Mouse (Mus musculus) right cerebral cortex, postnatal 14 days (tissue): ENCODE results near the gene Hivep3.

Experiments
- DNase-seq: peaks from one replicate; pipeline ENCODE4 v3.0.0; 2022

Hivep3 gene

DNA sequence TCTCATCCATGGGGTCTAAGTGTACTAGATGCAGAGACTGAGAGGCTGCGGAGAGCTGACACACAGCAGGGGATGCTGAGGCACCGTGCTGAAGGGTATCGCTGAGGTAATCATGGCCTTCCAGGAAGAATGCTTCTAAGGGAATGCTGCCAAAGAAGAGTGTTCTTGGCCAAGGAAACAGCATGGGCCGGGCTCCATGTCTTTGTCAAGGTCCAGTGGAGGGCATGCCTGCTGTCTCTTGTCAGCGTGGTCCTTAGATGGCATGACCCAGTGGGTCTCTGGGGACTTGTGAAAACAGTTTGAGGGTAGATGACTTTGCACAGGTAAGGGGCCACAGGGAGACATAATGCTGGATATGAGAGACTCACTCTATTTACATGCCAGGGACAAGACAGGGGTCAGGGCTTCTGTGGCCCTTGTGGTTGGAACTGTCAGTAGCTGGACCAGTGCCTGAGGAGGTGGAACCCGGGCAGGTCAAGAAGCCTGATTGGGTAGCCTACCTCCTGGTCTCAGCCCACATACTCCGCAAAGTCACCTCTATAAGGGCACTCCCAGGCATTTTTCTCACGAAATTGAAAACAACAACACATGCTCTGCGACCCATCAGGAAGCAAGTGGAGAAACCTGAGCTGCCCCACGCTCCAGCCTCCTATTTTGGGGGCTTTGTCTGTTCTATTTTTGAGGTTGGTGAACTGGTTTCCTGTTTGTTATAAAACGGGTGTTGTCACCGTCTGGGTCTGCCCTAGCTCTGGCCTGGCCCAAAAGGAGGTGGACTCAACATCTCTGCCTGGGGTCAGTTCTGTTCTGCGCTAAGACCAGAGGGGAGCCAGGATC lies 177.7 kb downstream of the Hivep3 start:
- DNase-seq: peak; percentile 6

DNA sequence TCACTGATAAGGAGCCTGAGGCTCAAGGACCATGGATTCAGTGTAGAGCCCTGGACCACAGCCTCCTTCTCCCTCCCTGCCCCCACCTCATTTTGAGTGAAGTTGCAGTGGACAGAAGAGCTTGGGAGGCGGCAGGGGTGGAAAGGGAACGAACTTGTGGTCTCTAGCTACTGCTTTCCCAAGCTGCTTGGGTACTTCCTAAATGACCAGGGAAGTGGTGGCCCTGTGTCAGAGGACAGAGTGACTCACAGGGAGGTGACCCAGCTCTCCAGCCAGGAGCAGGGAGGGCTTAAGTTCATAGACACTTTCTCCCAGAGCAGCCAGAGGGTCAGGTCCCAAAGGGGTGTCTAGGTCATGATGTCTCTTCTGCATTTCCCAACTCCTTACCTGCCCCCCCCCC lies 178.6 kb downstream of the Hivep3 start:
- DNase-seq: peak; percentile 8

DNA sequence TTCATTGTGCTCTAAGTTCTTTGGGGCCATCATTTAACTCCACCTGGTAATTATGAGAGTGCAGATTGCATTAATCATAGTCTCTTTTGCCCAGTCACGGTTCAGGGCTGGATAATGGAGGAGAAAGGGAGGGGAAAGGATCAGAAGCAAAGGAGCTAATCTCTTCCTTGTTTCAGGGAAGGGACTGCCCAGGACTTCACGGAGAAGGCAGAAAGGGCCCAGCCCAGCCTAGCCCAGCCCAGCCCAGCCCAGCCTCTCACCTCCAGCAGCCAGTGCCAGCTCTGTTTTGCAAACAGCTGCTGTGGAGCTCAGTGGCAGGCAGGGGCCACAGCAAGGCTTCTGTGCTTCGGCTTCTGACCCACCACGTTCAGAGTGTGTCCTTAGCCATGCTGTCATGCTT lies 180.6 kb downstream of the Hivep3 start:
- peak; percentile 3 for DNase-seq

DNA sequence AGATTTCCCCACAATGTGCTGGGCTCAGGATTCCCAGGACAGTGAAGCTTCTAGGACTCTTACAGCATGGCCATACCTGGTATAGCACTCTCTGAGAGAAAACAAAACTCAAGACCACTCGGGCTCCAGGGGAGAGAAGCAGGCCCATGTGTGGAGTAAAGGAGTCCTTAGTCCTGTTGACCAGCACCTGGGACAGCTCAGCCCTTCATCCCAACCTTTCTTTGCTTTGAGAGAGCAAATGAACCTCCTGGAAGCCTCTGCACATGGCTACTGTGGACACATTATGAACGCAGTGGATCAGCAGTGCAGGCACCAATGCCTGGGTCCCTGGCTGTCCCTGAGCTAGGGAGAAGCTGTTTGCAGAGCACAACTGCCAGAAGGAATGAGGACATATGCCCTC lies 181.5 kb downstream of the Hivep3 start:
- DNase-seq: no peak

DNA sequence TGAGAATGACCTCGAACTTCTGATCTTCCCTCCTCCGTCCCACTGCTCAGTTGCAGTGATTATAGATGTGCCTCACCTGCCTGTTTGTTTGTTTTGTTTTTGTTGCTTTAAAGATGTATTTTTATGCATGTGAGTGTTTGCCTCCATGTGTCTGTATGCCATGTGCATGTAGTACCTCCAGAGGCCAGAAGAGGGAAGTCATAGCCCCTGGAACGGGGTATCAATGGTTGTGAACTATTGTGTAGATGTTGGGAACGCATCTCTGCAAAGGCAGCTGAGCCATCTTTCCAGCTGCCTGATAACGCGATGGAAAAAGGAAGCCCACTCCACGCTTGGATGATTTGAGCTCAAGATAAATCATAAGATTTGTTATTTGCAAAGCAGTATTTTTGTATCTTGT lies 183.9 kb downstream of the Hivep3 start:
- no peak for DNase-seq

DNA sequence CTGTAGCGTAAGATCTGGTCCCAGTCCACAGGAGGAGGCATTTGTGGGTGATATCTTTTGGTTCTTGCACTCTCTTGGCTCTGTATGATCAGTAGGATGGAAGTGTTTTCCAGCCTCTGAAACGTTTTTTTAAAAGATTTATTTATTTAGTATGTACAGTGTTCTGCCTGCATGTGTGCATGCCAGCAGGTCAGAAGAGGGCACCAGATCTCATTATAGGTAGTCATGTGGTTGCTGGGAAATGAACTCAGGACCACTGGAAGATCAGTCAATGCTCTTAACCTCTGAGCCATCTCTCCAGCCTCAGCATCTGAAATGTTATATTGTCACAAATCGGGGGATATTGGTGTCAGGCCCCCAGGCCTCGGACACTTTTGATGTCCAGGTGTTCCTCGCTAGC lies 185.8 kb downstream of the Hivep3 start:
- no peak for DNase-seq

DNA sequence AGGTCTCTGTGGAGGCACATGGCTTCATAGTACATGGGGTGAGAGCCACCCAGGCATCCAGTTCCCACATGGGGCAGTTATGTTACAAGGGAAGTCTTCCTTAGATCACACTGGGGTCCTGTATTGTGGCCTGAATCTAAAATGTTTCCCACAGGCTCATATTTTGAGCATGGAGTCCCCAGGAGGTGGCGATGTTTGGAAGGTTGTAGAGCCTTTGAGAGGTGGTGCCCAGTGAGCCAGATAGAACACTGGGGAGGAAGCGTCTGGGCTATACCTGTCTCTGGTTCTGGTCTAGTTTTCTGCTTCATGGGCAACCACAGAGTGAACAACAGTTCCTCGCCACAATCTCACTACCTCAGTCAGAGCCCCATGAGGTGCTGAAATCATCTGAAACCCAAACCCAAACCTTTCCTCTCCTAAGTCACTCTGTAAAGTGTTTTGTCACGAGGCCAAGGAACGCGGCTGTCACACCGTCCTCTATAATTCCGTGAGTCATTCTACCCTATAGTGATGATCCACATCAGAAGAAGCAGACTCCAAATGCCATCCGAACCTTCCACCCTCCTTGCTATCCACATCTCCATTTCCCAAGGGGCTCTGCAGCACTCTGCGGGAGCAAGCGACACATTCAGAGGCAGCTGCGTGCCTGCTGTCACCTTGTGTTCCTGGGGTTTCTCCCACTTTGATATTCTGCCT lies 187.6 kb downstream of the Hivep3 start:
- DNase-seq: no peak

DNA sequence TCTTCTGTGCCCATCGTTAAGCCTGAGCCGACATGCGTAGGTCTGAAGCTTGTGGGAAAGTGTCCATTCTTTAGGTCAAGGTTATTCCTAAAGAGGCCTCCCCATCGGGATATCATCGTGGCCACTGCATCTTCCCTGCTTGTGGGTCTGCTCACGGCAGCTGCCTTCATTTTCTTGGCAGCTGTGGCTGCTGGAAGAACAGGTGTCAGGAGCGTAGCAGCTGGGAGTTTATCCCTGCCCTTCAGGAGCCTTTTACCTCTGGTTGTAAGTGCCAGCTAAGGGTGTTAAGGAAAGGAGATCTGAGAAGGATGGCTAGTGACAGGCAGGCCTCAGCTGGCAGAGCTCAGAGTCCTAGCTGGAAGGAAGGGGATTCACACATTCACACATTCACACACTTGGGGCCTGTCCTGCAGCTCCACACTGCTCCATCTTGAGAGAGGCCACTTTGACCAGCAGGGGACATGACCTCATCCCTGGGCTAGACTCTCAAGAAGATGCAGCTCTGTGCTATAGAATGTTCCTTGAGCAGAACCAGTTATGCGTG lies 188.2 kb downstream of the Hivep3 start:
- DNase-seq: no peak

DNA sequence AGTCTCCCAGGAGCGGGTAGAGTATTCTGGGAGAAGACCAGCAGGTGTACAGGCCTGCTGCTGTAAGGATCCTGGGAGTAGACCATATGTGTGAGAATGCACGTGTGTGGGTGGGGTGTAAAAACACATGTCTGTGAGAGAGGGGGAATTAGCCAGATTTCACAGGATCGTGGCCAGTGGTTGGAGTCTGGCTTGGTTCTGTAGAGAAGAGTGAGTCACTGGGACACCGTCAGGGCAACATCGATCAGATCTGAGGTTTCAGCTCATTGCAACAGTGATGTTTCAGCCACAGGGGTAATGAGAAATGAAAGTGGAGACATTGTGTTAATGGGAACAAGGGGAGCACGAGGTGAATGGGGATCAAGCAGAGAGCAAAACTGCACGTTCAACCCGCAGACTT lies 189.4 kb downstream of the Hivep3 start:
- no peak for DNase-seq

DNA sequence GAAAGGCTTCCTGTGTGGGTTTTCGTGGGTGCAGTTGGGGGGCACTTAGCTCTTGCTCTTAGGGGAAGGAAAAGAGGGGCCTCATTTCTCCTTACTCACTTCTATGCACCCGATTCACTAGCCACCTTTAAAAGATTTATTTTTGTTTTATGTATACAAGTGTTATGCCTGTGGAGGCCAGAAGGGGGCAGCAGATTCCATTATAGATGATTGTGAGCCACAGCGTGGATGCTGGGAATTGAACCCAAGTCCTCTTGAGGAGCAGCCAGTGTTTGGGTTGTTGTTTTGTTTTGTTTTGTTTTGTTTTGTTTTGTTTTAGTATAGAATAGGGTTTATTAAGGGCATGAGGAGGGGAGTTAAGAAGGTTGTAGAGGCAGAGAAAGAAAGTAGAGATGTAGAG lies 189.8 kb downstream of the Hivep3 start:
- DNase-seq: no peak

DNA sequence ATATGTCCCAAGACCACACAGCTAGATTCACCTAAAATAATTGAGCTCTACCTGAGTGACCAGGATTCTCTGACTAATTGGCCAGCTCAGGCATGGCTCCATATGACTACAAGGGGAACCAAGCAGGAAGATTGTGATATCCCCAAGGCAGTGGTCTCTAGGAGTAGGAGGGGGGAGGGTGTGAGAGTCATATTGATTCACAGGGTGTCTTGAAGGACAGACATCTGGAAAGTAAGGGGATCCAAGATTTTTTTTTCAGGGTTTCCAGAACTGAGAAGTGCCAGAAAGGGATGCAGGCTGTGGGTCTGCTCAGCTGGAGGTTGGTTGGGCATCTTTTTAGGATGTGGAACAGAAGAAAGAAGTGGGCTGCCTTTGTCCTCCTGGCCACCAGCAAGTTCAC lies 191.5 kb downstream of the Hivep3 start:
- DNase-seq: no peak

DNA sequence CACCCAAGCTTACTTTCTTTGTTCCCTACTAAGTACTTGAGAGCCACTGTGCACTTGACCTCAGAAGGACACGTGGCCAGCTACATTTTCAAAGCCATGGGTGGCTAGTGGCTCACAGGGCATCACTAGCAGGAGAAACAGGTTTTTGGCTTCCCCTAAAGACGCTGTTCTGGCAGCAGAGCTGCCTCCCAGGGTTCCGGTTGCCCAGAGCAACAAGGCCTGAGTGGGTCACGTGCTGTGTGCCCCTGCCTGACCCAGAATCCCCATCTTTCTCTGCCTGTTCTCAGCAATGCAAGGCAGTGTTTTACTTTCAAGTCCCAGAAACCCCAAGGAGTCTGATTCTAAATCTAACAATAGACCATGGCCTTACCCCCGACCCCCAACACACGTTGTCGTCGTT lies 198.3 kb downstream of the Hivep3 start:
- peak; percentile 10 for DNase-seq

DNA sequence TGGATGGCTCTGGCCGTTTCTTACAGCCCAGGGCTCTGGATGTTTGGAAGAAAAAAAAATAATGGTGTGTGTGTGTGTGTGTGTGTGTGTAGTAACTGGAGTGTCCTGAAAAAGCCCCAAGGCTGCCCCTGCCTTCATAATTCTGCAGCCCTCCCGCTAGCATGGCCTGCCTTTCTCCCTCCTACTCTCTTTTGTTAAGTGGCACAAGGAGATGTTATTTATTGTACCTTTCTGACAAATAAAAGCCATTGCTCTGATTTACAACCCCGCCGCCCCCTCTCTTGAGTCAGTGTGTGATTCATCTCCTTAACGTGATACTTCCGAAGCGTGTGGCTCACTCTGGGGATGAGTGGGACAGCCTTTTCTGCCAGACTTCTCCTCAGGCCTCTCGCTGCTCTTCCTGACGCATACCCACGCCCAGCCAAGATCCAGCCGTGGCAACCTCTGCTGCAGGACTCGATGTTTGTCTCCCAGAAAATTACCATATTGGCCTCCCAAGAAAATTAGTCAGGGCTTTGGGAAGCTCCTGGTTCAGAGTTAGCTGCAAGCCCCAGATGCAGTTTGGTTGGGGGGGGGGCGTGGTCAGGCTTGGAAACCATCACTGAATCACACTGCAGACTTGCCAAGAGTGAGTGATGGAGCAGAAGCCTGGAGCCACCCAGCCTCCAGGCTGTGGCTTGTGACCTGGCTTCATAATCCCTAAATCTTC lies 199.1 kb downstream of the Hivep3 start:
- DNase-seq: peak; percentile 41

DNA sequence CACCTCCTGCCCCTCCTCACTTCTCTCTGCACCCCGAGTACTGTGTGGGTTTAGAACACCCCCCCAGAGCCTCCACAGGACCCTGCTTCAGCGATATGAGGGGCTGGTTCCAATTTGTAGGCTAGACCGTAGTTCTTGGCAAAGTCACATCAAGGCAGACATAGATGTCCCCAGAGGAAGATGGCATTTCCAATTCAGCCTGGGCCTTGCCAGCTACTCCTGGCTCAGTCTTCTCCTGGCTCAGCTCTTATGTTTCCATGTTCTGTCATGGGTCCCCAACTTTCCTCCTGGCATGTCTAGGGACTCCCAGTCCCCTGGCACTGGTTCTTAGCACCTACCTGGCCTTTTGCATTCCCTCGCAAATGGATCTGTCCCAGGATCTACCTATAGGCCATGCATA lies 201.3 kb downstream of the Hivep3 start:
- peak; percentile 1 for DNase-seq

DNA sequence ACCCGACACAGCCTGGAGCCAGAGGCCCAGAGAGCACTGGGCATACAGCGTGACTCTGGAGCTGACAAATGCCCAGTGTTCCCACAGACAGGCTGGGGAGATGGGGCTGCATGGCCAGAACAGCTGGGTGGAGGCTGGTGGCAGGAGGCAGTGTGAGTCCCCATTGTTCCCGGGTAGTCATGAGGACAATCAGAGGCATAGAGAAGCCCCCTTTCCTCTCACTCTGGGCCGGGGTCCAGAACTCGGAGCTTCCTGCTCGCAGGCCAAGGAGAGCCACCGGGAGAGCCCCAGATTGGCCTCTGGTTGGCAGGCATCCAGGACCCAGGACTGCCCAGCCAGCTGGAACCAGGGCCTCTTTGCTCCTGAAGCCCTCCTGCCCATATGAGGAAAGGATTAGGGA lies 204.3 kb downstream of the Hivep3 start:
- DNase-seq: peak; percentile 76

DNA sequence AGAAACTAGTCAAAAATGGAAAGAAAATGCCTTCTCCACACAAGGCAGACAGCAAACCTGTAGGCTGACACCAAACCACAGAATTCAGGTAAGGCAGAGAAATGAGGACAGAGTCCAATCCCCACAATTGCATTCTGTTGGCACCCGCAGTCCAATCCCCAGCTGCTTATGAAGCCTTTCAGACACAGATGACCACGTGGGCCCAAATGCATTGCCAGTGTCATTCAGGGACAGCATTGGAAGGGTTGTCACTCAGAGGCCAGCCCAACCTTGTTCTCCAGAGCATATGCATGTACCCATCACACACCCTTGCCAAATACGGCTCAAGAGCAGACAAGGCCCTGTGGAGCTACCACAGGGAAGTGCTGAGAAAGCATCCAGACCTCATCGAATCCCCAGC lies 204.9 kb downstream of the Hivep3 start:
- DNase-seq: peak; percentile 3

DNA sequence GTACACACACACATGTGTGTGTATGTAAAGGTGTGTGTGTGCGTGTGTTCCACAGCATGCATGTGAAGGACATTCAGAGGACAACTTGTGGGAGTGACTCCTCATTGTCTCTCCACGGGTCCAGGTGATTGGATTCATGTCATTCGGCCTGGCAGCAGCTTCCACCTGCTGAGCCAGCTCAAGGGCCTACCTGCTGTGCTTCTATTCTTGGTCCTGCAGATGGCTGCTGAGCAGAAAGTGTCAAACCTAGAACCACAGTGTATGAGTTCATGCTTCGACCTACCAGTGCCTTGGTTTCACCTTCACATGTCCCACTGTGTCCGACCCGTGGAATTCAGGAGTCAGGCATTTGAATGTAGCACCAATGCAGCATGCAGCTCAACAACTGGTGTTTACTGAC lies 206.2 kb downstream of the Hivep3 start:
- DNase-seq: peak; percentile 1

DNA sequence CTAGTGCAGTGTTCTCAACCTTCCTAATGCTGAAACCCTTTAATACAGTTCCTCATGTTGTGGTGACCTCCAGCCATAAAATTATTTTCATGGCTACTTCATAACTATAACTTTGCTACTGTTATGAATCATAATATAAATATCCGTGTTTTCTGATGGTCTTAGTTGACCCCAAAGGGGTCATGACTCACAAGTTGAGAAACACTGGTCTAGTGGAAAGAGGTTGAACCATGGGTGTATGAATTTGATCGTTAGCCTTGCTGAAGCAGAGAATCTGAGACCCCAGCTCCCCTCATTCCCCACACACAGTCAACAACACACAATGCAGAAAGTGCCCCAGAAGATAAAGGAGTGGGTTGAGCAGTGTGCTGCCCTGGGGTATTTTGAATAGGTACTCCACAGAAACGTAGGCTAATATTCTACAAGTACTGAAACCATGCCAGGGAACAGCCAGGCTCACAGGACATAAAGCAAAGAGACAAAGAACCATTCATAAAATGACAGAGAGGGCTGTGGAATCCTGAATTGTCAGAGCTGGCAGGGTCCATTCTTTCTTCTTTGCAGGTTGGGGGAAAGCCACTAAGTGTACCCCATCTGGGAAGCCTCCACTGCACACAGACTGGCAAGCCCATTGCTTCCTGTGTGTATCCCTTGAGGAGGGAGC lies 212.8 kb downstream of the Hivep3 start:
- DNase-seq: no peak

DNA sequence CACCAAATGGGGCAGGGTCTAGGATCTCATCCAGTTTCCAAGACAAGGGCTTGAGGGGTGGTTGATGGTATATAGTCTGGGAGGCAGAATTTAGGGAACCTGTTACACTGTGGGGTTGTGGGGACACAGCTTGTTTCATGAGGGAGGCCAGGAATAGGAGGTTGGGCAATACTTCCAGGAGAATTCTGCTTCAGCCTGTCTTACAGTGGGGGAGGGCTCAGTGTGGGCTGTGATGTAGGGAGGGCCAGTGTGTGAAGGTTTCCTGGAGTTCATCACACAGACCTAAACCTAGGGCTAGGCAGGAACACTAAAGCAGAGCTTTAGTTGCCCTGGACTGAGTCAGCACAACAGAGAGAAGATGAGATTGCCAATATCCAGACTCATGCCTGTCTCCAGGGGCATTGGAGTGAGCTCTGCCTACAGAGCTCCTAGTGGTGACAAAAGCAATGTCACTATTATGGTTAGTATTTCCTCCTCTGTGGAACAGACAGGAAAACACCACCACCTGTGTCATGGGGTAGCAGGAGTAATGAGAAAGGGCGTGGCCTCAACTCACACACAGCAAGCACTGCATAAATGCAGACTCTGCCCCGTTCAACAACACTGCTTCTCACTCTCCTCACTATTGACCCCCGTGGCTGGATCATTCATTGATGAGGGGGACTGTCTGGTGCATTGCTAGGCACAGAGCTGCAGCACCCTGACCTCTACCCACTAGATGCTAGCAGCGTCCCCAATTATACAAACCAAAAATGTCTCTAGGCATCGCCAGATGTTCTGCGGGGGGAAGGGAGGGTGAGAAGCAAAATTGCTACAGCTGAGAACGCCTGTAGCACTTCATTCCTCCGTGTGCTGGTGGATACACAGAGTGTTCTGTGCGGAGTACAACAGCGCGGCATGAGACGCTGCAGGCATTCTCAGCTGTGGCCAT lies 213.9 kb downstream of the Hivep3 start:
- peak; percentile 3 for DNase-seq

DNA sequence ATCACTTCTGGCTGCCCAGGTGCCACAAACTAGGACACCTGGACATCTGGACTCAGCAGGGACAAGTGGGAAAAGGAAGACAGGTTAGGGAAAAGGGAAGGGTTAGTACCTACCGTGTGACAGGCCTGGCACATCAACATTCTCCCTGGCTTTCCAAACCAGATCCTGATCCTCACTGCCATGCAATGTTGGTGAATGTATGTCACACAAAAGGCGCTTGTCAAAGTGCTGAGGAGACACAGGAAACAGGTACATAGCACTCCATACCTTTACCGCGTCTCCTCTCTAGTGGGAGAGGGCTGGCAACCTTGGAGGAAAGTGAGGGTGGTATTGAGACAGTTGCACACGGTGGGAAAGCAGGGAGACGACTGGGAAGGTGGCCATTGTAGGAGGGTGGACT lies 214.8 kb downstream of the Hivep3 start:
- DNase-seq: no peak

DNA sequence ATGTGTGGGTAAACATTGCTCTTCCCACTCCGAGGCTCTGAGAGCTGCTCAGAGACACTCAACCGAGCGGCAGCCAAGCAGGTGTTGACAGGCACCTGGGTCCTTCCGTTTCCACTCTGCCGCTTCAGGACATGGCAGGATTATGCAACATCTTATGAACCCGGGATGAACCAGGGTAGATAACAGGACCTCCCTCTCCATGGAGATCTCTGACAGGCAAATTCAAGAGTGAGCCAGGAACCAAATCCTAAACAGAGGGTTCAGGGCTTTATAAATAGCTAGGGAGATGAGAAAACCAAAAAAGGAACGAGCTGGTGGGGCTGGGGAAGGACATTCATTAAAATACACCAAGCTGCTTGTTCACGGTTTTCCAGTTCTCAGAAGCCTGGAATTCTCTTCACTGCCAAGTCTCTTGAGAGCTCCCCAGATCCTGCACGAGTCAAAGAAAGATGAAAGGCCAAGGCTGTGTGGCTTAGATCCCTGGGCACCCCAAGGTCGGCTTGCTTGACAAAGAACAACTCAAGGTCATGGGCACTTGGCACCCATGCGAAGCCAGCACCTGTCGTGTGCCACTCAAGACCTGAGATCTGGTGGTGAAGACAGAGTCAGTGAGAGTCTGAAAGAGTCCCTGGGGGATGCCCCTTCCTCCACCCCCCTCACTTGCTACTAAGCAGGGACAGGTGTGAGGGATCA lies 215.5 kb downstream of the Hivep3 start:
- peak; percentile 35 for DNase-seq
